Mouse (Mus musculus): ENCODE results near the gene Wdr93. TPM values are rescaled to one million over a fixed set of nuclear protein-coding genes. Genes with fewer than 3 reads are reported as not detected.

The Wdr93 gene
- polyA plus RNA-seq, 2 experiments = 0.04 to 0.08 TPM

GRCm38 (mm10) chr7:79771561-79772512, 28.9 kb downstream of the Wdr93 start:
- no peaks in the 10 kb centered on the region for H3K27me3 ChIP-seq (ENCODE audit: control insufficient read depth, insufficient read depth, low read length)
- H3K4me2 ChIP-seq (ENCODE audit: low read depth) = no peak overlapping the region
- 47% methylated on average over 15 of the region's 15 CpGs for WGBS (ENCODE audit: insufficient replicate concordance)
- ATAC-seq (ENCODE audit: insufficient read depth) = no peak
- no peaks in the 10 kb centered on the region for H3K4me1 ChIP-seq (replicated peaks; ENCODE audit: control insufficient read depth in 2 of 2, insufficient read depth in 2 of 2, low read length in 1 of 2)
- H3K36me3 ChIP-seq (replicated peaks; ENCODE audit: control insufficient read depth, insufficient read depth, low read depth) = no peaks in the 10 kb centered on the region
- H3K27ac ChIP-seq = no peak overlapping the region
- H3K9ac ChIP-seq (replicated peaks) = no peak overlapping the region
- no peak for DNase-seq (ENCODE audit: low read depth in 3 of 3, low spot score in 3 of 3)
- no peak for TF ChIP-seq EP300 (IDR thresholded peaks at IDR 0.05; ENCODE audit: low read depth)
- no peak for TF ChIP-seq CTCF (IDR thresholded peaks at IDR 0.05; ENCODE audit: low read depth)
- H3K4me3 ChIP-seq (ENCODE audit: insufficient read depth in 1 of 2, low read depth in 2 of 2, low read length in 2 of 2) = no peak overlapping the region
- no peaks in the 10 kb centered on the region for H3K9me3 ChIP-seq (ENCODE audit: control insufficient read depth, low read length)

DNA sequence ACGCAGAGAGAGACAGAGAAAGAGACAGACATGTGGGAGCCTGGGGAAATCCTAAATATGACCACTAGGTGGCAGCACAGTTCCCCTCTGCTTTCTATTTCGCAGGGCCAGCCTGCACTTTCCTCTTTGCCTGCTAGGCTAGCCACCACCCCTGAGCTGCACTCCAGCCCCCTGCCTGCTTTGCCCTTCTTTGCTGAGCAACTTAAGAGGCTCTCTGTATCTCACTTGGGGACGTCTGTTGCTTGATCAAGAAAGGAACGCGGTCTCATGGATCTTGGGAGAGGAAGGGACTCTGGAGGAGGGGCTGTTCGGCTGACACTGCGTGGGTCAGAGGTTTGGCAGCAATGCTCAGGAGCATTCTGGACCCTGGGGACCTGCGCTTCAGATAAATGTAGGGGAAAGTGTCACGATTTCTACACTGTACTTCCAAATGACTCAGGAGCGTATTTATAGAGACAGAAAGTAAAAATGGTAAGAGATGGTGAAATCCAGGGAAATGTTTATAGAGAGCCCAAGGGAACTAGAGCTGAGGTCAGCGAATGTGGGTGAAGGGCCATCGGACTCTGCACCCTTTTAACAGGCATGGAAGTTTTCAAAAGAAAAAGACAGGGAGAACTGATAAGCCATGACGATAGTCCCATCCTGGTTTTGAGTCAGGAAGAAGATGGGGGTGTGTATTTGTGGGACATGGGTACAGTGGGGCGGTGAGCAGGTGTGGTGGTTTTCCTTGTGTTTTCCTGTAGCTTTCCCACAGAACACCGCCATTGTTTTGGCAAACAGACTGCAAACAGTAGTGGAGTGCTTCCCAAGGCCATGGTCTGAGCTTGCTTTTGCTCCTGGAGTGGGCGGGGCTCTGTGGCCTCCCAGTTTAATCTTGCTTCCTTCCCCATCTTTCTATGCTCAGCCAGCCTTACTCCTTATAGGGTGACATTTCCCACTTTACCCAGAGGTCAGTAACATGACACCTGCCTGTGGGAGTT, 38.0 kb downstream of the Wdr93 start:
- ATAC-seq (ENCODE audit: insufficient read depth) = peak; percentile 68
- 19% methylated on average over 16 of the region's 16 CpGs for WGBS (ENCODE audit: insufficient replicate concordance)
- Histone ChIP-seq H3K4me2 (ENCODE audit: low read depth) (peak overlapping the region; percentile 63), H3K27ac (peak overlapping the region; percentile 50), H3K4me3 (ENCODE audit: insufficient read depth in 1 of 2, low read depth in 2 of 2, low read length in 2 of 2) (peak overlapping the region; percentile 40), H3K36me3 (replicated peaks; ENCODE audit: control insufficient read depth, insufficient read depth, low read depth) (no peaks in the 10 kb centered on the region), H3K4me1 (replicated peaks; ENCODE audit: control insufficient read depth in 2 of 2, insufficient read depth in 2 of 2, low read length in 1 of 2) (peaks cover 0 to 3% of the 10 kb centered on the region in 2 experiments; a peak in 1 of 4 replicates), H3K9ac (replicated peaks) (peak overlapping the region; percentile 13), H3K27me3 (ENCODE audit: control insufficient read depth, insufficient read depth, low read length) (no peaks in the 10 kb centered on the region), H3K9me3 (ENCODE audit: control insufficient read depth, low read length) (no peaks in the 10 kb centered on the region)
- TF ChIP-seq CTCF (IDR thresholded peaks at IDR 0.05; ENCODE audit: low read depth) = peak; percentile 93
- no peak for TF ChIP-seq EP300 (IDR thresholded peaks at IDR 0.05; ENCODE audit: low read depth)
- peak in 2 of 3 experiments; percentile 32 to 36 for DNase-seq (ENCODE audit: low read depth in 3 of 3, low spot score in 3 of 3)

DNA sequence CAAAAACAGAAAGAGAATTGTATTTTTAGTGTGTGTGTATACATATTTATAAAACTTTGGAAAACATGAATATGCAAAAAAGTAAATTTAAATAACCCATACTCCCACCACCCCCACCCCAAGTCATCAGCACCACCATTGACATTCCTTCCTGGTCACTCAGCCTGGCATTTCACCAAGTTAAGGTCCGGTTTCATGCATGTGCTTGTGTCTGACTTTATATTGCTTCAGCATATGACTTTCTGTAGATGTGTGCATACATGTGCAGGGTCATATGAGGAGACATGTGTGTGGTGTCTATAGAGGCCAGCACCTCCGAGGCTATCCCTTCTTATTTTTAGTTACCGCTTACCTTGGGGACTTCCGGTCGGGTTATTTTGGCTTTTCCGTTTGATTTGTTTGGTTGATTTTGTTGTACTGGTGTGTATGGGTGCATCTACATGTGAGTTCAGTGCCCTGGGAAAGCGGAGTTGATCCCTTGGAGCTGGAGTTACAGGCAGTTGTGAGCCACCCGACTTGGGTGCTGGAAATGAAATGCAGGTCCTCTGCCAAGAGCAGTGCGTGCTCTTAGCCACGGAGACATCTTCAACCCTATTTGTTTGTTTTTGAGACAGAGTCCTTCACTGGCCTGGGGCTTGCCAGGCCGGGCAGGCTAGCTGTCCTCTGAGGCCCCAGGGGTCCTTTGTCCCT, 39.0 kb downstream of the Wdr93 start:
- Histone ChIP-seq H3K36me3 (replicated peaks; ENCODE audit: control insufficient read depth, insufficient read depth, low read depth) (no peaks in the 10 kb centered on the region), H3K4me1 (replicated peaks; ENCODE audit: control insufficient read depth in 2 of 2, insufficient read depth in 2 of 2, low read length in 1 of 2) (peaks cover 0 to 3% of the 10 kb centered on the region in 2 experiments; a peak in 1 of 4 replicates), H3K9ac (replicated peaks) (no peak overlapping the region), H3K4me2 (ENCODE audit: low read depth) (no peak overlapping the region), H3K27me3 (ENCODE audit: control insufficient read depth, insufficient read depth, low read length) (no peaks in the 10 kb centered on the region), H3K27ac (no peak overlapping the region), H3K9me3 (ENCODE audit: control insufficient read depth, low read length) (no peaks in the 10 kb centered on the region), H3K4me3 (ENCODE audit: insufficient read depth in 1 of 2, low read depth in 2 of 2, low read length in 2 of 2) (no peak overlapping the region)
- TF ChIP-seq CTCF (IDR thresholded peaks at IDR 0.05; ENCODE audit: low read depth) = no peak
- TF ChIP-seq EP300 (IDR thresholded peaks at IDR 0.05; ENCODE audit: low read depth) = no peak
- WGBS (ENCODE audit: insufficient replicate concordance) = 65% methylated on average over 11 of the region's 11 CpGs
- no peak for ATAC-seq (ENCODE audit: insufficient read depth)
- no peak for DNase-seq (ENCODE audit: low read depth in 3 of 3, low spot score in 3 of 3)

GRCm38 (mm10) chr7:79782516-79782855, 39.5 kb downstream of the Wdr93 start:
- no peak for DNase-seq (ENCODE audit: low read depth in 3 of 3, low spot score in 3 of 3)
- TF ChIP-seq CTCF (IDR thresholded peaks at IDR 0.05; ENCODE audit: low read depth) = no peak
- no peak for TF ChIP-seq EP300 (IDR thresholded peaks at IDR 0.05; ENCODE audit: low read depth)
- Histone ChIP-seq H3K9ac (replicated peaks) (no peak overlapping the region), H3K4me3 (ENCODE audit: insufficient read depth in 1 of 2, low read depth in 2 of 2, low read length in 2 of 2) (no peak overlapping the region), H3K9me3 (ENCODE audit: control insufficient read depth, low read length) (no peaks in the 10 kb centered on the region), H3K36me3 (replicated peaks; ENCODE audit: control insufficient read depth, insufficient read depth, low read depth) (no peaks in the 10 kb centered on the region), H3K4me1 (replicated peaks; ENCODE audit: control insufficient read depth in 2 of 2, insufficient read depth in 2 of 2, low read length in 1 of 2) (peaks cover 0 to 3% of the 10 kb centered on the region in 2 experiments; a peak in 1 of 4 replicates), H3K4me2 (ENCODE audit: low read depth) (no peak overlapping the region), H3K27ac (no peak overlapping the region), H3K27me3 (ENCODE audit: control insufficient read depth, insufficient read depth, low read length) (no peaks in the 10 kb centered on the region)
- WGBS (ENCODE audit: insufficient replicate concordance) = 69% methylated on average over 2 of the region's 2 CpGs
- no peak for ATAC-seq (ENCODE audit: insufficient read depth)
